Mouse (Mus musculus) layer of hippocampus, adult 8-10 months (tissue): ENCODE measurements around the gene E330021D16Rik. TPM values are rescaled to one million over a fixed set of nuclear protein-coding genes. Genes with fewer than 3 reads are reported as not detected.

Experiments used
- DNase-seq, 2 experiments: peaks; one replicate each; pipeline ENCODE4 v3.0.0; 2022; ENCODE audit warnings: low spot score in 2 of 2
- total RNA-seq, 4 experiments: library from RNA; stranded (reverse); gene quantifications; 2 replicates each; pipeline ENCODE4 v1.2.4; 2022

E330021D16Rik gene
- total RNA-seq, 4 experiments from 2014 or later: not detected

- DNase-seq: peak; percentile 30 to 67
Observed at GRCm38 (mm10) chr6:136422084-136422853, 6.9 kb upstream of the E330021D16Rik start.

GRCm38 (mm10) chr6:136421059-136421458 is 5.7 kb upstream of the E330021D16Rik start:
- no peak for DNase-seq

GRCm38 (mm10) chr6:136418889-136419835 is 3.8 kb upstream of the E330021D16Rik start:
- DNase-seq: no peak

GRCm38 (mm10) chr6:136418333-136418848 is 3.0 kb upstream of the E330021D16Rik start:
- DNase-seq: no peak

GRCm38 (mm10) chr6:136417864-136418263 is 2.5 kb upstream of the E330021D16Rik start:
- DNase-seq: no peak

- no peak for DNase-seq
Observed at GRCm38 (mm10) chr6:136413856-136414362, 1.5 kb downstream of the E330021D16Rik start.

- DNase-seq: no peak
Observed at GRCm38 (mm10) chr6:136407608-136408192, 7.7 kb downstream of the E330021D16Rik start.

GRCm38 (mm10) chr6:136396860-136397259 is 18.5 kb downstream of the E330021D16Rik start:
- no peak for DNase-seq

GRCm38 (mm10) chr6:136390262-136390661 is 25.1 kb downstream of the E330021D16Rik start:
- DNase-seq: no peak

GRCm38 (mm10) chr6:136385287-136385686 is 30.1 kb downstream of the E330021D16Rik start:
- peak in 1 of 2 experiments; percentile 23 for DNase-seq

- DNase-seq: no peak
Observed at GRCm38 (mm10) chr6:136383218-136383617, 32.2 kb downstream of the E330021D16Rik start.

GRCm38 (mm10) chr6:136376097-136376496 is 39.3 kb downstream of the E330021D16Rik start:
- DNase-seq: no peak

- no peak for DNase-seq
Observed at GRCm38 (mm10) chr6:136364430-136365098, 50.8 kb downstream of the E330021D16Rik start.

- DNase-seq: no peak
Observed at GRCm38 (mm10) chr6:136364008-136364407, 51.4 kb downstream of the E330021D16Rik start.

GRCm38 (mm10) chr6:136363313-136363712 is 52.1 kb downstream of the E330021D16Rik start:
- no peak for DNase-seq

GRCm38 (mm10) chr6:136358471-136358870 is 56.9 kb downstream of the E330021D16Rik start:
- peak in 1 of 2 experiments; percentile 48 for DNase-seq

- peak; percentile 85 to 92 for DNase-seq
Observed at GRCm38 (mm10) chr6:136353399-136354184, 61.8 kb downstream of the E330021D16Rik start.
